In genomic region chr15:83509950-83510804, GRCm38 (mm10) we compare ENCODE assay signal across 8 mouse cellular contexts. TPM values are rescaled to one million over a fixed set of nuclear protein-coding genes. Genes with fewer than 3 reads are reported as not detected.
DNase-seq lines count a peak whose midpoint lies in the region; ATAC-seq and TF ChIP-seq lines count a peak whose summit lies in the region.

No protein-coding gene starts in this region.

- no peak for TF ChIP-seq POLR2A in cerebellum, adult 2 months (IDR thresholded peaks at IDR 0.05; ENCODE audit: borderline replicate concordance, insufficient read depth, low read length)
- TF ChIP-seq POLR2A in thymus, adult 2 months (IDR thresholded peaks at IDR 0.05; ENCODE audit: control insufficient read depth, extremely low read depth, insufficient read depth, low read length, poor library complexity), result no peak

- H3K27ac ChIP-seq in cerebellum, adult 2 months (ENCODE audit: insufficient read depth, low read length), result no peak overlapping the region
- no peak overlapping the region for H3K27ac ChIP-seq in thymus, adult 2 months (ENCODE audit: control insufficient read depth, insufficient read depth, low read length)
- H3K27ac ChIP-seq in liver, embryonic 15.5 days (replicated peaks), result peak overlapping the region; percentile 64

- H3K4me3 ChIP-seq in cerebellum, adult 2 months (replicated peaks; ENCODE audit: insufficient read depth, low read depth, low read length), result peak overlapping the region; percentile 53
- H3K4me3 ChIP-seq in thymus, adult 2 months (ENCODE audit: control insufficient read depth, insufficient read depth, low read length), result peak overlapping the region; percentile 54
- peak overlapping the region; percentile 62 for H3K4me3 ChIP-seq in liver, embryonic 15.5 days (replicated peaks)

- 27% methylated on average over 17 of the region's 17 CpGs for WGBS in cerebellum, adult 2 months
- WGBS in thymus, adult 2 months, result 36% methylated on average over 17 of the region's 17 CpGs
- WGBS in liver, embryonic 15.5 days (ENCODE audit: insufficient replicate concordance), result 25% methylated on average over 17 of the region's 17 CpGs

- no peaks in the 10 kb centered on the region for H3K27me3 ChIP-seq in cerebellum, adult 2 months (ENCODE audit: control insufficient read depth, insufficient read depth, low read length)
- H3K27me3 ChIP-seq in thymus, adult 2 months (ENCODE audit: control insufficient read depth, insufficient read depth, low read length), result no peaks in the 10 kb centered on the region
- peaks cover 24% of the 10 kb centered on the region for H3K27me3 ChIP-seq in liver, embryonic 15.5 days

- no peak for DNase-seq in cerebellum, adult 2 months
- DNase-seq in thymus, adult 2 months, result no peak
- DNase-seq in thymus, postnatal 4 days, result no peak
- no peak for DNase-seq in right cerebral cortex, postnatal 10 days (ENCODE audit: low spot score in 2 of 2)
- no peak for DNase-seq in cerebellum, adult 18-20 months
- DNase-seq in gastrocnemius, adult 18-20 months (ENCODE audit: low spot score), result no peak

- H3K4me2 ChIP-seq in liver, embryonic 15.5 days, result peak overlapping the region; percentile 96

- ATAC-seq in cerebellum, adult (ENCODE audit: insufficient number of reproducible peaks, low FRiP score, low TSS enrichment), result no peak; the same call in 1 of the 2 replicates
- ATAC-seq in liver, embryonic 15.5 days (ENCODE audit: insufficient read depth), result peak; percentile 54

- H3K9ac ChIP-seq in liver, embryonic 15.5 days, result peak overlapping the region; percentile 59

- H3K4me1 ChIP-seq in cerebellum, adult 2 months (ENCODE audit: control insufficient read depth, insufficient read depth, low read length), result no peaks in the 10 kb centered on the region
- H3K4me1 ChIP-seq in thymus, adult 2 months (replicated peaks; ENCODE audit: control insufficient read depth, insufficient read depth, low read length), result peaks cover 3% of the 10 kb centered on the region
- H3K4me1 ChIP-seq in liver, embryonic 15.5 days (replicated peaks), result peaks cover 15% of the 10 kb centered on the region

- no peaks in the 10 kb centered on the region for H3K9me3 ChIP-seq in liver, embryonic 15.5 days (replicated peaks)

- no peaks in the 10 kb centered on the region for H3K36me3 ChIP-seq in thymus, adult 2 months (ENCODE audit: control insufficient read depth, insufficient read depth, low read length)
- H3K36me3 ChIP-seq in liver, embryonic 15.5 days (replicated peaks), result no peaks in the 10 kb centered on the region

- peak; percentile 16; the same call in 1 of the 2 replicates for TF ChIP-seq CTCF in cerebellum, adult 2 months (IDR thresholded peaks at IDR 0.05; ENCODE audit: borderline replicate concordance, insufficient read depth, low read depth, low read length)
- no peak for TF ChIP-seq CTCF in thymus, adult 2 months (IDR thresholded peaks at IDR 0.05; ENCODE audit: borderline replicate concordance, control insufficient read depth, extremely low read depth, insufficient read depth, low read length, poor library complexity)

RNA-seq across cellular contexts. Expression of gene Ttll1, which starts 0.5 kb away (rescaled TPM):
- polyA plus RNA-seq in cerebellum, adult 2 months (2012; rRNA removed), result 33.9 and 36.8 TPM in 2 replicates
- 9.7 and 10.9 TPM in 2 replicates for polyA plus RNA-seq in thymus, adult 2 months (2012; rRNA removed)
- 4.5 and 4.9 TPM in 2 replicates for polyA plus RNA-seq in liver, embryonic 15.5 days (2015; fragmentation: Nextera tagmentation; extraction: Ambion mirVana)
- total RNA-seq in gastrocnemius, adult 18-20 months (2021), result 1 to 10 TPM; 3.5 to 4.3 TPM

RNA-seq across cellular contexts. Expression of gene Bik, which starts 16.5 kb away (rescaled TPM):
- 0.31 and 0.84 TPM in 2 replicates for polyA plus RNA-seq in cerebellum, adult 2 months (2012; rRNA removed)
- 11.0 and 14.7 TPM in 2 replicates for polyA plus RNA-seq in thymus, adult 2 months (2012; rRNA removed)
- polyA plus RNA-seq in liver, embryonic 15.5 days (2015; fragmentation: Nextera tagmentation; extraction: Ambion mirVana), result 1.9 and 2.2 TPM in 2 replicates
- total RNA-seq in gastrocnemius, adult 18-20 months (2021), result 1 to 10 TPM in 1 of 2 experiments, under 1 TPM in 1; 0.91 to 1.4 TPM

RNA-seq across cellular contexts. Expression of gene Pacsin2, which starts 45.8 kb away (rescaled TPM):
- polyA plus RNA-seq in cerebellum, adult 2 months (2012; rRNA removed), result 84.7 and 94.9 TPM in 2 replicates
- polyA plus RNA-seq in thymus, adult 2 months (2012; rRNA removed), result 25.7 and 30.5 TPM in 2 replicates
- 46.7 and 50.5 TPM in 2 replicates for polyA plus RNA-seq in liver, embryonic 15.5 days (2015; fragmentation: Nextera tagmentation; extraction: Ambion mirVana)
- total RNA-seq in gastrocnemius, adult 18-20 months (2021), result 10 to 100 TPM; 49.4 to 75.6 TPM

RNA-seq across cellular contexts. Expression of gene Tspo, which starts 53.2 kb away (rescaled TPM):
- 12.2 and 13.7 TPM in 2 replicates for polyA plus RNA-seq in cerebellum, adult 2 months (2012; rRNA removed)
- polyA plus RNA-seq in thymus, adult 2 months (2012; rRNA removed), result 465 and 584 TPM in 2 replicates
- polyA plus RNA-seq in liver, embryonic 15.5 days (2015; fragmentation: Nextera tagmentation; extraction: Ambion mirVana), result 202 and 217 TPM in 2 replicates
- total RNA-seq in gastrocnemius, adult 18-20 months (2021), result 10 to 100 TPM; 19.6 to 26.8 TPM

RNA-seq across cellular contexts. Expression of gene Mcat, which starts 53.4 kb away (rescaled TPM):
- polyA plus RNA-seq in cerebellum, adult 2 months (2012; rRNA removed), result 22.9 and 25.0 TPM in 2 replicates
- polyA plus RNA-seq in thymus, adult 2 months (2012; rRNA removed), result 31.9 and 39.9 TPM in 2 replicates
- 15.4 and 16.8 TPM in 2 replicates for polyA plus RNA-seq in liver, embryonic 15.5 days (2015; fragmentation: Nextera tagmentation; extraction: Ambion mirVana)
- total RNA-seq in gastrocnemius, adult 18-20 months (2021), result 10 to 100 TPM; 20.4 to 22.1 TPM
